In genomic region chr8:31372397-31372796, GRCm38 (mm10) we compare ENCODE assay signal across 9 mouse cellular contexts.
A peak's percentile ranks its signal among the peaks of the same experiment; 100 is the strongest.
DNase-seq lines count a peak whose midpoint lies in the region; ATAC-seq and TF ChIP-seq lines count a peak whose summit lies in the region.
"Had no signal": no experiment of that assay in that cellular context is flagged by ENCODE, and none has a peak within 500 bp of the region (broad histone marks: within the 10 kb centered on the region; RNA-seq: fewer than 3 reads in every experiment).

No protein-coding gene starts in this region.

- no peak overlapping the region for H3K4me2 ChIP-seq in forebrain, embryonic 12.5 days
- H3K4me2 ChIP-seq in liver, embryonic 14.5 days (ENCODE audit: low read depth): no peak overlapping the region

- peaks cover 6% of the 10 kb centered on the region; the same call in 1 of the 2 replicates for H3K4me1 ChIP-seq in forebrain, embryonic 12.5 days
- H3K4me1 ChIP-seq in forebrain, embryonic 10.5 days: peaks cover 21% of the 10 kb centered on the region
- H3K4me1 ChIP-seq in liver, embryonic 14.5 days (replicated peaks; ENCODE audit: control insufficient read depth in 2 of 2, insufficient read depth in 2 of 2, low read length in 1 of 2): no peaks in the 10 kb centered on the region

- H3K36me3 ChIP-seq in forebrain, embryonic 12.5 days (replicated peaks): no peaks in the 10 kb centered on the region
- no peaks in the 10 kb centered on the region for H3K36me3 ChIP-seq in forebrain, embryonic 10.5 days (replicated peaks)
- H3K36me3 ChIP-seq in liver, embryonic 14.5 days (replicated peaks; ENCODE audit: control insufficient read depth, insufficient read depth, low read depth): no peaks in the 10 kb centered on the region

- H3K27me3 ChIP-seq in forebrain, embryonic 12.5 days: no peaks in the 10 kb centered on the region
- no peaks in the 10 kb centered on the region for H3K27me3 ChIP-seq in forebrain, embryonic 10.5 days (ENCODE audit: poor library complexity, severe bottlenecking)
- no peaks in the 10 kb centered on the region for H3K27me3 ChIP-seq in liver, embryonic 14.5 days (ENCODE audit: control insufficient read depth, insufficient read depth, low read length)

- no peak overlapping the region for H3K27ac ChIP-seq in forebrain, embryonic 12.5 days
- no peak overlapping the region for H3K27ac ChIP-seq in forebrain, embryonic 10.5 days
- H3K27ac ChIP-seq in liver, embryonic 14.5 days: no peak overlapping the region

- H3K9ac ChIP-seq in forebrain, embryonic 12.5 days: no peak overlapping the region
- H3K9ac ChIP-seq in liver, embryonic 14.5 days (replicated peaks): no peak overlapping the region

- H3K4me3 ChIP-seq in forebrain, embryonic 12.5 days (replicated peaks): no peak overlapping the region
- H3K4me3 ChIP-seq in forebrain, embryonic 10.5 days: no peak overlapping the region
- H3K4me3 ChIP-seq in liver, embryonic 14.5 days (ENCODE audit: insufficient read depth in 1 of 2, low read depth in 2 of 2, low read length in 2 of 2): no peak overlapping the region

- TF ChIP-seq CTCF in liver, embryonic 14.5 days (IDR thresholded peaks at IDR 0.05; ENCODE audit: low read depth): peak; percentile 48; the same call in 1 of the 2 replicates

- no peak for DNase-seq in forebrain, embryonic 10.5 days (ENCODE audit: extremely low spot score, low spot score)
- no peak for DNase-seq in liver, embryonic 14.5 days (ENCODE audit: low read depth in 3 of 3, low spot score in 3 of 3)
- no peak for DNase-seq in liver
- DNase-seq in adipocyte (ENCODE audit: low spot score): peak; percentile 24
- DNase-seq in lung, postnatal 36 days: peak; percentile 32
- DNase-seq in right cerebral cortex, adult 2 months (ENCODE audit: low spot score in 2 of 2): no peak

- TF ChIP-seq EP300 in liver, embryonic 14.5 days (IDR thresholded peaks at IDR 0.05; ENCODE audit: low read depth): no peak

- peak; percentile 31; the same call in 1 of the 2 replicates for ATAC-seq in forebrain, embryonic 12.5 days (ENCODE audit: low FRiP score)
- ATAC-seq in liver, embryonic 14.5 days (ENCODE audit: insufficient read depth): no peak
- ATAC-seq in megakaryocyte-erythroid progenitor cell, adult 5-6 weeks (replicated peaks; ENCODE audit: low FRiP score, low TSS enrichment, poor library complexity, severe bottlenecking): no peak
- ATAC-seq: CD4-positive, CD25-positive, alpha-beta regulatory T cell, adult 4 months had no signal

- WGBS in forebrain, embryonic 12.5 days: 72% methylated on average over 2 of the region's 2 CpGs
- 81% methylated on average over 2 of the region's 2 CpGs for WGBS in forebrain, embryonic 10.5 days
- WGBS in liver, embryonic 14.5 days (ENCODE audit: insufficient replicate concordance): 41% methylated on average over 2 of the region's 2 CpGs

- H3K9me3 ChIP-seq in forebrain, embryonic 12.5 days: no peaks in the 10 kb centered on the region
- no peaks in the 10 kb centered on the region for H3K9me3 ChIP-seq in forebrain, embryonic 10.5 days
- no peaks in the 10 kb centered on the region for H3K9me3 ChIP-seq in liver, embryonic 14.5 days (ENCODE audit: control insufficient read depth, low read length)

Comparison
In these comparisons a context has a peak if more than half of its experiments do, and no peak if none do; other contexts are left out.
1. DNase-seq: peak in adipocyte (single experiment) and lung, postnatal 36 days (single experiment); none in forebrain, embryonic 10.5 days (single experiment), liver, embryonic 14.5 days (0 of 3), liver (single experiment) and right cerebral cortex, adult 2 months (0 of 2).